Mouse (Mus musculus) left cerebral cortex, postnatal 36 days (tissue): ENCODE results near the gene Map4k2. TPM values are rescaled to one million over a fixed set of nuclear protein-coding genes. Genes with fewer than 3 reads are reported as not detected.
"Not testable (repeated sequence)": the region's sequence is repeated elsewhere in the genome, so short reads cannot be mapped to it uniquely, and the experiment has no call there.

Source experiments
- DNase-seq, 2 experiments: peaks; one replicate each; pipeline ENCODE4 v3.0.0; 2021 to 2022; ENCODE audit warnings: low spot score in 2 of 2, mixed read lengths in 1 of 2
- intact Hi-C: fragments of 180-260 bp; cut with DNase I; formaldehyde crosslinking; loops from one replicate; pipeline ENCODE4 v1.15.1; 2025
- total RNA-seq, 2 experiments: library from RNA; stranded (reverse); gene quantifications; 2 replicates each; pipeline ENCODE4 v1.2.3; 2021

Map4k2 gene
- total RNA-seq: 100 to 1,000 TPM in 1 of 2 experiments, 10 to 100 TPM in 1; 93.5 to 107 TPM

DNA sequence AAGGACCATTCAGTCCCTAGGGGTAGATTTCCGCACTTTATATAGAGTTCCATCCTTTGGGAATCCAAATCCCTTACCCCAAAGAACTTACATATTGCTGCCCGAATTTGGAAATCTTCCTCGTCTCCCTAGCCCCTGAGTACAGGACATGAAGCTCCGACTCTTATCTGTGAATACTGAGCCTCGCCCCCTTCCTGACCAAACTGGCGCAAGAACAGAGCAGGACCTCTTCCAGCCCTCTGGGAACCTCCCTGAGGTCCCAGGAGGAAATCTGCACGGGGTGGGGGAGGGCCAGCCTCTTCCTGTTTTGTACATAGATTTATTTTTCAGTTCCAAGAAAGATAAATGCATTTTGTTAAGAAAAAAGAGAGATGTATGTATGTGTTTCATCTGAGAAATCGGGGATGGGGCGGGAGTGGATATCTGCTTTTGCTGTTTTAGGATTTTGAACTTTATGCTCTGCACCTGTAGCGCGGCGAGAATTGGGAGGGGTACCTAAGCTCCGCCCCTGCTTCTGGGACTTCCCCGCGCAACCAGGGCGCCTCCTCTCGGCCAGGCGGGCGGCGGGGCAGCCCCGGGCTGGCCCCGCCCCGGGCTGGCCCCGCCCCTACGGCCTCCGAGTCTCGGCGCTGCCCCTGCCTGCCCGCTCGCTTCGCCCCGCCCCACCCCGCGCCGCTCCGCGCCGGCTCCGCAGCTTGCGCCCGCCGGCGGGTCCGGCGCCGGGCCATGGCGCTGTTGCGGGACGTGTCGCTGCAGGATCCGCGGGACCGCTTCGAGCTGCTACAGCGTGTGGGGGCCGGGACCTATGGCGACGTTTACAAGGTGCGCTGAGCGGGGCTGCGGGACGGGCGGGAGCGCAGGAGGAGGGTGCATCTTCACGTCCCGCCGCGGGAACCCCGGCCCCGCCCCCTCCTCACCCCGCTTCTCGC lies at the start of gene Map4k2:
TSS of gene Map4k2 (plus strand) at position 612 of the 929 bp plus-strand sequence.
- intact Hi-C loops: no loop called here
- peak; percentile 74 to 85 for DNase-seq

DNA sequence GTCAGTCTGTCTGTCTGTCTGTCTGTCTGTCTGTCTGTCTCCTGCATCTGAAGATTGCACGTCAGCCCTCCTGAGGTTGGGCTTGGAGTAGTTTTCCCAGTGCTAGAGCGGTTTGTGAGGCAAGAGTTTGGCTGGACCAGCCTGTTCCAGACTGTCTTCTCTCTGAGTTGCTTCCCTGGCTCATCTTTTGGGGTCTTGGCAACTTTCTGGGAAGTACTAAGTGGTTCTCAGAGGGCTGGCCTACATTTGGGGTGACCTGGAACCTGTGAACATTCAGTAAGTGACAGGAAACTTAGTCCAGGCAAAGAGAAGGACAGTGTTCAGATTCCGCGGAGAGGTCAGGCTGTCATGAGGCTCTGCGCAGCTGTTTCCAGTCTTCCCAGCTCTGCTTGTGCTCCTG lies 48.7 kb upstream of the Map4k2 start:
- DNase-seq: no peak
- intact Hi-C loops: no loop called here

DNA sequence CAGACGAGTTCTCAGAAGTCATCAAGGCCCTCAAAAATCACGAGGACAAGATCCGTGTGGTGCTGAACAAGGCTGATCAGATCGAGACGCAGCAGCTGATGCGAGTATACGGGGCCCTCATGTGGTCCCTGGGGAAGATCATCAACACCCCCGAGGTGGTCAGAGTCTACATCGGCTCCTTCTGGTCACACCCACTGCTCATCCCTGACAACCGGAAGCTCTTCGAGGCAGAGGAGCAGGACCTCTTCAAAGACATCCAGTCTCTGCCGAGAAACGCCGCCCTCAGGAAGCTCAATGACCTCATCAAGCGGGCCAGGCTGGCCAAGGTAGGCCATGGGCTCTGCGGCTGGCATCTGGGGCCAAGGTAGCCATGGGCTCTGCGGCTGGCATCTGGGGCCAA lies 46.6 kb upstream of the Map4k2 start:
- DNase-seq: no peak
- intact Hi-C loops: no loop called here

DNA sequence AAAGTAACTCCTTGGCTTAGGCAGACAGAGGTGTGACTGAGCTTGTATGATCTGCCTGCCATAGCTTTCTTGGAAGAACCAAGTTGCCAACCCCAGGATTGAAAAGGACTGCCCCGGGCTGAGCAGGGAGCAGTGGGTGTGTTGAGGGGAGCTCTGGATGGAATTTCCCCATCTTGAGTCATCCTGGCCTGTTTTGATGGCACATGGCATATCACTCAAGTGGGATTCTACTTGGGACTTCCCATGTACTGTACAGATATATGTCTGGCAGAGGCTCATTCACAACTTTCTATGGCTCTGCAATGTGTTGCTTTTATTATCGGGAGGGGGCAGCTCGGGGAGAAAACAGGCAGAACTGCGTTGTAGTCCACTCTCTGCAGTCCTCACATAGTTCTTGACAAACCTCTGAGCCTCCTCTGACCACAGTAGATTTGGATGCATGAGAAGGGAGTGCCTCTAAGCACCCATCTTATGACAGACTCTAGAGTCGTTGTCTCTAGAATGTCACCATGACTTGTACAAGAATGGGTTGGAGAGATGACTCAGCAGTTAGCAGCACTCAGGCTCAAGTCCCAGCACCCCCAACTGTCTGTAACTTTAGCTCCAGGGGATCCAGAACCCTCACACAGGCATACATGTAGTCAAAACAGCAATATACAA lies 44.3 kb upstream of the Map4k2 start:
- DNase-seq: no peak
- intact Hi-C loops: no loop called here

DNA sequence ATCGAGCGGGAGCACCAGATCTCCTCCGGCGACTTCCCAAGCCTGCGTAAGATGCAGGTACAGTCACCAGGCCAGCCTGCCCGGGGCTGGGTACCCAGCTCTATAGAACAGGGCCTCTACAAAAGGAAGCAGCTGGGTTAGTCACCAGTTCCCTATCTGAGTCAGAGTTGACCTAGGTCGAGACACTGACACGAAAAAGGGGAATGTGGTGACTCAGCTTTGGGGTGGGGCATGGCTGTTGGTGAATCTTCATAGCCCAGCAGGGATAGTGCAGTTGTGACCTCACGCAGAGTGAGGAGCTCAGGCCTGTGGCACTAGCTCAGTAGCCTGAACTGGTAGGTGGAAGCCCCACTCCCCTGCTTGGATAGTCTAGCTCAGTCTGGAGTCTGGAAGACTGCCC lies 43.3 kb upstream of the Map4k2 start:
- intact Hi-C loops: no loop called here
- no peak for DNase-seq

DNA sequence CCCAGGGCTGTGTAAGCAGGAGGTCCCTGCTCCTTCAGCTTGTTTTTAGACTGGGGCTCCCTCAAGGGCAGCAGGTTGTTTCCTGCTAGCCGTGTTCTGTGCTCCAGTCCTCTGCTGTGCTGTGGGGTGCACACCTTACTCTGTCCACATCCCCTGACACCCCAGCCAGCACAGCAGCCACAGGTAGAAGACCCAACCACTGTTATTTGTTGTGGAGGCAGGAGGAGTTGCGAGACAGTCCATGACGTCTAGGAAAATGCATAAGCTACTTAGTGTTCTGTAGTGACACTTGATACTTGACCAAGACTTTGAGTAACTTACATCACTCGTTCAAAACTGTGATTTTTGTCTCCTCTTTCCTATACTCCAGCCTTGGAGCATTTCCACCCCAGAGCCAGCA lies 41.9 kb upstream of the Map4k2 start:
- DNase-seq: no peak
- intact Hi-C loops: no loop called here

DNA sequence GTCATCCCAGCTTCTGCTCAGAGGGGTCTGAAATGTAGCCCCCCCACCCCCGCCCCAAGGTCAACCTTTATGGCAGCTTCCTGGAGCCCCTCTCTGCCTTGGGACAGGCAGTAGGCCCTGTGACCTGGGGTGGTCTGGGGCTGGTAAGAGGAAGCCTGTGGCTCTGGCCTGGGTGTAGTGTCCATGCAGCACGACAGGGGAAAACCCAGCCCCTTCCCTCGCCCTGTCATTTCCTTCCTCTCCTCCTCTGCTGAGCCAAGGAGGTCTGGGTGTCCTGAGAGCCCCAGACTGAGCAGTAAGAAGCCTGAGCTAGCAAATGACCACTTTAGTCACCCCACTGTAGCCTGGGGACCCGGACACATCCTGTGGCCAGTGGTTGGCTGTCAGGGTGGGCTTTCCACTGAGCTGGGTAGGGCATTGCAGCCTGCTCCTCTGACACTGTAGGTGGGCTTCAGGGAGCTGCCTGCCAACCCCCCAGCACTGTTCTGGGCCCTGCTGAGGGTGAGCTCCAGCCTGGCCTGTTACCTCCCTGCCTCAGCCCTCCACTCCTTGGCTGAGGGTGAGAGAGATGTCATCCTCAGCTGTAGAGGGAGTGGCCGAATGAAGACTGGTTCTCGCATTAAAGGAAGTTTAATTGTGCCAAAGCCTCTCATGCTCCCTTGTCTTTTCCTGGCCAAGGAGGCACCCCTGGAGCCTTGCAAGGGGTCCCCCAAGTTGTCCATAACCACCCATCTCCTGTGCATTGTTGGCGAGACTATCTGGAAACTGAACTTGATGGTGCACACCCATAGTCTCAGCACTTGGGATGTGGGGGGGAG lies 41.3 kb upstream of the Map4k2 start:
- no peak for DNase-seq
- intact Hi-C loops: no loop called here

DNA sequence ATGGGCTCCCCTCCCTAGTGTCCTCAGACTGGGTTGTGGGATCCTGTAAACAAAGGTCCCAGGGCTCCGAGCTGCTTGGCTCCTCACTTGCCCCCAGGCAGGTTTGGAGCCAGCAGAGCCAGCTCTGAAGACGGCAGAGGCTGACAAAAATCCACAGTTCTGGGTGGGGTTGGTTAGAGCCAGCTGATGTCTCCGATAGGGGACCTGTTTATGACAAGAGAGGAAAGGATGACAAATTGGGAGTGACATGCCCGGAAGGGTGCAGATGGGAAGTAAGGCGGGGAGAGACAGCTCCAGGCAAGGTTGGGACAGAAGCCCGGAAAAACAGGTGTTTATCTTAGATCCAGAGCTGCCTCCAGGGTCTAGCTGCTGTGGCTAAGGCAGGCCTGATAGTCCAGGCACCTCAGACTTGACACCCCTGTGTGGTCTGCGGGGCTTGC lies 40.5 kb upstream of the Map4k2 start:
- DNase-seq: no peak
- intact Hi-C loops: no loop called here

DNA sequence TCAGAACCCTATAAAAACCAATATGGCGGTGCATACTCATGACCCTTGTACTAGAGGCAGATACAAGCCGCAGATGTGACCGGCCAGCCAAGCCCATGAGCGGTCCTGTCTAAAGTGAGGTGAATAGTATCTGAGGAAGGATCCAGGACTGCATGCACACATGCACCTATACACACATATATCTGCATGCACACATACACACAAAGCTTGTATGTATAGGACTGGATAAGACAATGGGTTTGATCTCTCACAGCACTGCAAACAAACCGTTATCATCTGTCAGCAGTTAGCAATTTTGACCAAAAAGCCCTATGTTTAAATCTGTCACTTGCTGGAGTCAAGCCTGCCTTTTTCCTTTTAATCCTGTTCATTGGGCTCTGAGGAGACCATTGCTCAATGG lies 38.8 kb upstream of the Map4k2 start:
- no peak for DNase-seq
- intact Hi-C loops: no loop called here

DNA sequence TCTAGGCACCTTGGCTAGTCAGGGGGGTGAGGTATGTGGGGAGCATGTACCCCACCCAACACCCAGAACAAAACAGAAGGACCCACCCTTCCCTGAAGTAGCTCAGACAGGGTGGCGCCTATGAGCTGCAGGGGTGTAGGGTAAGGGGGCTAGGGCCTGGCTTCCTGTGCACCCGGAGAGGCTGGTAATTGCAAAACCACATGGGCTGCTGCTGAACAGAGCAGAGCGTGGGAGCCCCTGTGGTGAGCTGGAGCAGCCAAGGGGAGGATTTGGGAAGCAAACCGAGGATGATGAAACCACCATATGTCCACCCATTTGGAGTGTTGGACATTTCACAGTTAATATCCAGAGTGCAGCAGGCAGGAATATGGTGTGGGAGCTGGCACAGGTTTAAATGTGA lies 38.4 kb upstream of the Map4k2 start:
- intact Hi-C loops: no loop called here

DNA sequence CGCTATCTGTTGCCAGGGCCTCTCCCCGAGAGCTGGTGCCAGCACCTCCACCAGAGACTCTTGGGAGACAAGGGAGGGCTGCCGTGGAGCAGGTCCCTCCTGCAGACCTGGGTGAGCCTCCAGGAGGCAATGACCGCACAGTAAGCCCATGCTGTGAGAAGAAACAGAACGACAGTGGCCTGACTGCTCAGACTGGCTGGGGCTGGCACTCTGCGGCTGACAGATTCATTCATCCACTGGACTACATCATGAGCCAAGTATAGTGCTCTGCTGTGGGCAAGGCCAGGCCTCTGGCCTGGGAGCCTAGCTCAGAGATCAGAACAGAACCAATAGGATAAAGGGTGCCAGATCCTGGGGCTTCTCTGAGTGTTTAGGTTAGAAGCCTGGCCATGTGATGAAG lies 37.1 kb upstream of the Map4k2 start:
- intact Hi-C loops: loop anchor here (2.0 kb wide), 1 partner anchor 27 kb away; the partner anchor contains the start of gene Ehd1
- no peak for DNase-seq

More for the DNA sequence above, 38.4 kb upstream of the Map4k2 start:
- DNase-seq: peak in 1 of 2 experiments; percentile 45

DNA sequence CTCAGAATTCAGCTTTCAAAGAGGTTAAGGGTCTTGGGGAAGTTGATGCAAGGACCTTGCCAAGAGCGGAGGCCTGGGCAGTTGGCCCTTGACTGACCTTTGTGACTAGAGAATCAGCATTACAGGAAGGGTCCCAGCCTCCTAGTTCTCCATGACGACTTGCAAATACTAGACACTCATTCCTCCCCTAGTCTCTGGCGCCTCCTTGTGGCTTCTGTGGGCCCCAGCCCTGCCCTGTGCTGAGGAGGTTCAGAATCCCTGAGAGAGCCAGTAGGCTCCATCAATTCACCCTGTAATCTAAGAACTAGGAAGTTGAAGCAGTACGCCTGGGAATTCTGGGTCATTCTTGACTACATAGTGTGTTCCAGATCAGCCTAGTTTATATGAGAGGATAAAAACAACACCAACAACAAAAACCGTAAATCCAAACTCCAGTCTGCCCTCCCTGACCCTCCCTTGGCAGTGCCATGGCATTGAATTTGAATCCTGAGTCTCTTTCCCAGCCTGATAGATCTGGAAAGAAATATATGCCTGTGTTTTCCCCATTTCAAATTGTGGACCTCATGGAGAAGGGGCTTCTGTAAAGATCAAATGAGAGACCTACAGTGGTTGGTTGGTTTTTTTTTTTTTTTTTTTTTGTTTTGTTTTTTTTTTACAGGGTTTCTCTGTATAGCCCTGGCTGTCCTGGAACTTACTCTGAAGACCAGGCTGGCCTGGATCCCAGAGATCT lies 36.0 kb upstream of the Map4k2 start:
- DNase-seq: peak; percentile 70 to 78
- intact Hi-C loops: loop anchor here (1.0 to 2.0 kb wide), 2 partner anchors 28 to 37 kb away; partner anchors contain the start of gene Ehd1

DNA sequence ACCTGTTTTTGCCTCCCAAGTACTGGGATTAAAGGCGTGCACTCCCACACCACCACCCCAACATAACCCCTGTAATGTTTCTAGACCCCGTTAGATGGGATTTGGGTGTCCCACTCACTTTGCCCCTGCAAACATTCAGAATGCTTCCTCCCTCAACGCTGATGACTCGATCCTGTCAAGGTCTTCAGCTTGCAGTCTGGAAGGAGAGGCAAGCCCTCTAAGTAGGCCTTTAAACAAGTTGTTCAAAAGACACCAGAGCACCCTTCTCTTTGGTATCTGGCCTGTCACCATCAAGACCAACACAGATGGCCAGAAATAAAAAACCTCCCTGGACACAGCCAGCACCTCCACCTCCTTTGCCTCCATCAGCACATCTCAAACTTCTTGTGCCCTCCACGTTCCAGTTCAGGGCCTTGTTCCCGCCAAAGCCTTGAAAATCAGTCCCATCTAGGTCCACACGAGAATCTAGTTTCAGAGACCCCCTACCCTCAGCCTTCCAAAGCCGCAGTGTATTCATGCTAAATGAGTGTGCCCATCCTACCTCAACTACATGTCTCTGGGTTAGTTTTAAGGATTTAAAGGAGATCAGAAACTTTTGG lies 35.3 kb upstream of the Map4k2 start:
- intact Hi-C loops: loop anchor here (1.0 to 2.0 kb wide), 2 partner anchors 29 to 37 kb away; partner anchors contain the start of gene Ehd1
- no peak for DNase-seq

DNA sequence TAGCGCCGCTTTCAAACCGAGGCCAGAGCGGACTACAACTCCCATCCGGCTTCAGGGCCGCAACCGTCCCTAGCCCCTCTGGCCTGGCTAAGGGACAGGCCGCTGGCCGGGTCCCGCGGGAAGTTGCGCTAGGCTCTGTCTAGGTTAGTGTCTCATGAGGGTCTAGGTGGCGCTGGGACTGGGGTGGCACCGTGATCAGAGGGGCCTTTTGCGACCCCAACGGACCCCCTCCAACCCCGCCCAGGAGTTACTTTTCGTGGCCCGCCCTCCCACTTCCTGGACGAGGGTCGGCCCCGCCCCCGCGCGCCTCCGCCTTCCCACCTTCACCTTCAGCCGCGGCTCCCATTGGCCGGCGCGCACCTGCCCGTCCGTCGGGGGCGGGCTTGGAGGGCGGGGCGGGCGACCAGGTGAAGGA lies 34.8 kb upstream of the Map4k2 start, which contains the start of gene Cdc42bpg:
TSS of gene Cdc42bpg (plus strand) at position 320 of the 415 bp plus-strand sequence.
- intact Hi-C loops: no loop called here
- DNase-seq: peak; percentile 35 to 42

DNA sequence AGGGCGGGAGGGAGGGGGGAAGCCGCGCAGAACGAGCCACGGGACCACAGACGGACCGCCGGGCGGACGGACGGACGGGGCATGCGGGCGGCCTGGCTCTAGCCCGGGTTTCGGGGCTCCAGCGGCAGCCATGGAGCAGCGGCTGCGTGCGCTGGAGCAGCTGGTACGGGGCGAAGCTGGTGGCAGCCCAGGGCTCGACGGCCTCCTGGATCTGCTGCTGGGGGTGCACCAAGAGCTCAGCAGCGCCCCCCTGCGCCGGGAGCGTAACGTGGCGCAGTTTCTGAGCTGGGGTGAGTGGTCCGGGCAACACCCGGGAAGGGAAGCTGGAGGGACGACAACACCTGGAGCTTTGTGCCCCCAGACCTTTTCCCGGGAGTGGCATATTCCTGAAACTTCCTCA lies 34.3 kb upstream of the Map4k2 start:
- intact Hi-C loops: no loop called here
- peak in 1 of 2 experiments; percentile 22 for DNase-seq

DNA sequence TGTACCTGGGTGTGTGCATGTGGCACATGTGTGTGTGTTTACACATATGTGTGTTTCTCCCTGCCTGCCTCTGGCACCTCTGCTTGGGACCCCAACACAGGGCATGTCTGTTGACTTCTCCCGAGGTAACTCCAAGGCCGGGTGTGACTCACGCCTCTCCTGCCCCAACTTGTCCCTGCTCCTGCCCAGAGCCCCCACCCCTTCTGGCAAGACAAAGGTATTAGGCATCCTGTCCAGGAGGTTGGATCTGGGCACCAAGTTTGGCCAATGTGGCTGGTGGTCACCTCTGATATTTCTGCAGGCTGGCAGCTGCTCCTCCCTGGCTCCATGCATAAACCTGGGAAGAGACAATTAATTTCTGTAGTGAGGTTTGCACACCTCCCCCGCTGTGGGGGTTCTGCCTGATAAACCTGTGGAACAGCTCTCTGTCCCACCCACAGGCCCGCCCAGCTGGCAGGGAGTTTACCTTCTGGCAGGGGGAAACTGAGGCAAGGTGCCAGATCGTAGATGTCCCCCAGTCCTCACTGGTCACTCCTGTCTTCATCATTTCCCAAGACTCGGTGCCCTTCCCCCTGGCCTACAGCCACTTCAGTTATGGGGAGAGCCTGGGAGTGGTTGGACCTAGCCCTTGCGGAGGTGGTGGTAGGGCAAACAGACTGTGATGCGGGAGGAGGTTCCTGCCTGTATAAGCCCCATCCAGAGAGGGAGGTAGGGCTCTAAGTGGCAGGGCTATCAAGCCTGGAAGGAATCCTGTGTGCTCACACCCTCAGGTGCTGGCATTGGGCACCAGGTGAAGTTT lies 33.0 kb upstream of the Map4k2 start:
- intact Hi-C loops: no loop called here
- DNase-seq: no peak

DNA sequence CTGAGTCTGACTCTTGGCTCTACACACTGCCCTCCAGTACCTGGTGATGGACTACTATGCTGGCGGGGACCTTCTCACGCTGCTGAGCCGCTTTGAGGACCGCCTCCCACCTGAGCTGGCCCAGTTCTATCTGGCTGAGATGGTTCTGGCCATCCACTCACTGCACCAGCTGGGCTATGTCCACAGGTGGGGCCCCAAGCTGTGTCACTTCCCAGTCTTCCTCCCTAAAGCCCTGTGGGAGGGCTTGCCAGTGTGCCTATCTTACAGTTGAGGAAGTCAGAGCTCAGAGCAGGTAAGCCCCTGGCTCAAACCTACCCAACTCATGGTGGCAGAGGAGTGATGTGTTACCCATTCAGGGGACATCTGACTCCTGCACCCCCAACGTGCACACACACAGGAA lies 30.8 kb upstream of the Map4k2 start:
- intact Hi-C loops: no loop called here

DNA sequence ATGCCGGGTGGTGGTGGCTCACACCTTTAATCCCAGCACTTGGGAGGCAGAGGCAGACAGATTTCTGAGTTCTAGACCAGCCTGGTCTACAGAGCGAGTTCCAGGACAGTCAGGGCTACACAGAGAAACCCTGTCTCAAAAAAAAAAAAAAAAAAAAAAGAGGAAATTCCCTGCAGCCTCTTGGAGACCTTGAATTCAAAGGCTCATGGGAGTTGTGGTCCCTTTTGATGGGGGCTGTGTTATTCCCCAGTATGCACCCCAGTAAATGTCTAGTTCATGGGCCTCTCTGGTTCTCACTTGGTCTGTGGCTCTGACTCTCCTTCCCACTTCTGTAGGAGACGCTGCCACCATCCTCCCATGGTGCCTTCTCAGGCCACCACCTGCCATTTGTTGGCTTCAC lies 29.2 kb upstream of the Map4k2 start:
- intact Hi-C loops, DNase-seq: not testable (repeated sequence)

More for the DNA sequence above, 30.8 kb upstream of the Map4k2 start:
- DNase-seq: no peak
